Mouse (Mus musculus): Measurements from ENCODE around the gene Mblac1. TPM values are rescaled to one million over a fixed set of nuclear protein-coding genes. Genes with fewer than 3 reads are reported as not detected.
"Not testable (repeated sequence)": the region's sequence is repeated elsewhere in the genome, so short reads cannot be mapped to it uniquely, and the experiment has no call there.

The Mblac1 gene
- total and polyA plus RNA-seq, 2 experiments = 1.0 to 2.1 TPM

GRCm38 (mm10) chr5:138199576-138199975, 5.5 kb downstream of the Mblac1 start:
- DNase-seq (ENCODE audit: extremely low read depth, low read depth, low spot score) = peak; percentile 39
- H3K36me3 ChIP-seq (ENCODE audit: control insufficient read depth, insufficient read depth, low read length) = no peaks in the 10 kb centered on the region
- no peaks in the 10 kb centered on the region for H3K79me2 ChIP-seq (ENCODE audit: control insufficient read depth, insufficient read depth, low read length)
- H3K27me3 ChIP-seq (ENCODE audit: control insufficient read depth, insufficient read depth, low read length) = no peaks in the 10 kb centered on the region
- peak; percentile 28; the same call in 1 of the 2 replicates for TF ChIP-seq CTCF (IDR thresholded peaks at IDR 0.05; ENCODE audit: low read depth, low read length)
- TF ChIP-seq POLR2A (IDR thresholded peaks at IDR 0.05; ENCODE audit: extremely low read depth, insufficient read depth, low read length) = no peak
- peaks cover 5% of the 10 kb centered on the region; the same call in 1 of the 2 replicates for H3K4me1 ChIP-seq (ENCODE audit: control insufficient read depth, insufficient read depth, low read length)
- no peak overlapping the region for H3K4me3 ChIP-seq (ENCODE audit: insufficient read depth, low read depth, low read length)
- H3K9ac ChIP-seq (ENCODE audit: low read depth, low read length) = no peak overlapping the region
- whole genome bisulfite sequencing = 4% methylated on average over 1 of the region's 1 CpGs
- no peak overlapping the region for H3K27ac ChIP-seq (replicated peaks; ENCODE audit: insufficient read depth, low read depth, low read length)

DNA sequence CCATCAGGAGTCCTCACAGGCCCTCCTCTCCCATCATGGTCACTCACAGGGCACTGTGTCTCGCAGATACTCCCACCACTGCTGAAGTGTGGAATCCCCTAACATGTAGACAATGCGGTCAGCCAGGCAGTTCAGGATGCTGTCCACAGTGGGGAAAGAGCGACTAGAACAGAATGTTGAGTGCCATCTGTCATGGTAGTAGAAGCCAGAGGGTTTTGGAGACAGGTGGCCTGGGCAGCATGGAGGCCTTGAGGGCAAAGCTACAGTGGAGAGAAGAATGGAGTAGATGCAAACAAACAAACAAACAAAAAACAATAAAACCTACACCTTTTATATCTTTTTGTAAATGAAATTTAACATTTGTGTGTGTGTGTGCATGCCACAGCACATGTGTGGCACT, 8.0 kb downstream of the Mblac1 start:
- Histone ChIP-seq H3K9ac (ENCODE audit: low read depth, low read length) (no peak overlapping the region), H3K27ac (replicated peaks; ENCODE audit: insufficient read depth, low read depth, low read length) (no peak overlapping the region), H3K79me2 (ENCODE audit: control insufficient read depth, insufficient read depth, low read length) (no peaks in the 10 kb centered on the region), H3K27me3 (ENCODE audit: control insufficient read depth, insufficient read depth, low read length) (no peaks in the 10 kb centered on the region), H3K4me1 (ENCODE audit: control insufficient read depth, insufficient read depth, low read length) (no peaks in the 10 kb centered on the region), H3K4me3 (ENCODE audit: insufficient read depth, low read depth, low read length) (no peak overlapping the region), H3K36me3 (ENCODE audit: control insufficient read depth, insufficient read depth, low read length) (no peaks in the 10 kb centered on the region)
- no peak for TF ChIP-seq CTCF (IDR thresholded peaks at IDR 0.05; ENCODE audit: low read depth, low read length)
- no peak for TF ChIP-seq POLR2A (IDR thresholded peaks at IDR 0.05; ENCODE audit: extremely low read depth, insufficient read depth, low read length)
- DNase-seq (ENCODE audit: extremely low read depth, low read depth, low spot score) = no peak
- WGBS = 92% methylated on average over 3 of the region's 3 CpGs

DNA sequence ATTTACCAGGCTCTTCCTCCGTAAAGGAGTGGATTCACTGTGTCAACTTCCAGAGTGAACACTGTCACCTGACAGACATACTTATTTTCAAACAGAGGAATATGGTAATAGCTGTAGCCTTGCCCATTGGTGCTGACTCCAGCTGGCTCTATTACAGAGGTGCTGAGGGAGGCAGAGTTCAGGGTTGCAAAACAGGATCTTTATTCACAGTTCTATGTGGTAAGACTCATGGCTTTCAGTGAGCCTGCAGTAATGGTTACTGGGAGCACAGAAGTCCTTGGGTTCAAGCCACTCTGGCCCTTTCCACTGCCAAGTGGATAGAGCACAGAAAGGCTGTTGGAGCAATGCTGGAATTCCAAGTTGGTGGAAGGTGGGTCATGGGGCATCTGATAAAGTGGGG, 13.1 kb downstream of the Mblac1 start:
- Histone ChIP-seq H3K79me2 (ENCODE audit: control insufficient read depth, insufficient read depth, low read length) (no peaks in the 10 kb centered on the region), H3K36me3 (ENCODE audit: control insufficient read depth, insufficient read depth, low read length) (no peaks in the 10 kb centered on the region), H3K9ac (ENCODE audit: low read depth, low read length) (no peak overlapping the region), H3K4me1 (ENCODE audit: control insufficient read depth, insufficient read depth, low read length) (peaks cover 3% of the 10 kb centered on the region; the same call in 1 of the 2 replicates), H3K27ac (replicated peaks; ENCODE audit: insufficient read depth, low read depth, low read length) (no peak overlapping the region), H3K4me3 (ENCODE audit: insufficient read depth, low read depth, low read length) (no peak overlapping the region), H3K27me3 (ENCODE audit: control insufficient read depth, insufficient read depth, low read length) (no peaks in the 10 kb centered on the region)
- peak; percentile 93 for DNase-seq (ENCODE audit: extremely low read depth, low read depth, low spot score)
- 20% methylated on average over 1 of the region's 1 CpGs for WGBS
- TF ChIP-seq CTCF (IDR thresholded peaks at IDR 0.05; ENCODE audit: low read depth, low read length) (no peak), POLR2A (IDR thresholded peaks at IDR 0.05; ENCODE audit: extremely low read depth, insufficient read depth, low read length) (no peak)

GRCm38 (mm10) chr5:138207873-138208272, 13.8 kb downstream of the Mblac1 start:
- no peak for TF ChIP-seq CTCF (IDR thresholded peaks at IDR 0.05; ENCODE audit: low read depth, low read length)
- no peak for TF ChIP-seq POLR2A (IDR thresholded peaks at IDR 0.05; ENCODE audit: extremely low read depth, insufficient read depth, low read length)
- Histone ChIP-seq H3K79me2 (ENCODE audit: control insufficient read depth, insufficient read depth, low read length) (no peaks in the 10 kb centered on the region), H3K4me3 (ENCODE audit: insufficient read depth, low read depth, low read length) (no peak overlapping the region), H3K27ac (replicated peaks; ENCODE audit: insufficient read depth, low read depth, low read length) (no peak overlapping the region), H3K4me1 (ENCODE audit: control insufficient read depth, insufficient read depth, low read length) (peaks cover 3% of the 10 kb centered on the region; the same call in 1 of the 2 replicates), H3K27me3 (ENCODE audit: control insufficient read depth, insufficient read depth, low read length) (no peaks in the 10 kb centered on the region), H3K9ac (ENCODE audit: low read depth, low read length) (no peak overlapping the region), H3K36me3 (ENCODE audit: control insufficient read depth, insufficient read depth, low read length) (no peaks in the 10 kb centered on the region)
- WGBS = 82% methylated on average over 4 of the region's 4 CpGs
- DNase-seq (ENCODE audit: extremely low read depth, low read depth, low spot score) = no peak

DNA sequence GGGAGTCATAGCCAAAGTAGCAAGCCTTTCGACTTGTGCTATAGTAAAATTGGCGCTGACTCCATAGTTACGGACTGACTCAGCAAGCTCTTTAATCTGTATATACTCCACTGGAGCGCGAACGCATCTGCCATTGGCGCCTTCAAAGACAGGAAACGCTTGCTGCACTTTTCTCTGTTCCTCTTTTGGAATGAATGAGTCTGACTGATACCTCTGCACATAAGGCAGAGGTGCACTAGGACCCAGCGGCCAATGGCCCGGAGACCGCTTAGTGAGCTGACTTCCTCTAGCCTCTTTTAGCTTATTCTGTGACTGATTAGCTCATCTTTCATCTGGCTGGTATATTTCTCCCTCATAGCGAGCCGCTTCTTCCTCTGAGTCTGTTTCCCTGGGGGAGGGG, 22.5 kb downstream of the Mblac1 start:
- H3K27ac ChIP-seq (replicated peaks; ENCODE audit: insufficient read depth, low read depth, low read length); H3K4me1 ChIP-seq (ENCODE audit: control insufficient read depth, insufficient read depth, low read length); H3K36me3 ChIP-seq (ENCODE audit: control insufficient read depth, insufficient read depth, low read length); H3K4me3 ChIP-seq (ENCODE audit: insufficient read depth, low read depth, low read length); DNase-seq (ENCODE audit: extremely low read depth, low read depth, low spot score); H3K79me2 ChIP-seq (ENCODE audit: control insufficient read depth, insufficient read depth, low read length); H3K27me3 ChIP-seq (ENCODE audit: control insufficient read depth, insufficient read depth, low read length); H3K9ac ChIP-seq (ENCODE audit: low read depth, low read length): not testable (repeated sequence)
- WGBS = 94% methylated on average over 13 of the region's 13 CpGs

DNA sequence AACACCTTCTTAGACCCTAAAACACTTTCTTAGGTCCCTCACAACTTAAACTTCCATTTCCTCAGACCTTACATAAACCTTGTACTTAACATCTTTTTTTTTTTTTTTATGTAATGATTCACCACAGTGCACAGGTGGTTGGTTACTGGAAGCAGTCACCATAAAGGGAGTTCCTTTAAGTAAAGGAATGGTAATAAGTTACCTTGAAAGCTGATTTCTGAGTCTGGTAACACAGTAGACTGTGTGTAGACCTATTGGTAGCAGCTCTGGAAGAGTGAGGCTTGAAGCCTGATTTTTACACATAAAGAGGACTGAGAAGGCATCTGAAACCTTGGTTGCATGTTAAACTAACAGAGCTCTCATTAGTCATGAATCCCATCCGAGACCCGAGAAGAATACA, 25.8 kb downstream of the Mblac1 start:
- H3K27me3 ChIP-seq (ENCODE audit: control insufficient read depth, insufficient read depth, low read length) = no peaks in the 10 kb centered on the region
- no peaks in the 10 kb centered on the region for H3K36me3 ChIP-seq (ENCODE audit: control insufficient read depth, insufficient read depth, low read length)
- WGBS = 34% methylated on average over 2 of the region's 2 CpGs
- DNase-seq (ENCODE audit: extremely low read depth, low read depth, low spot score) = no peak
- H3K4me1 ChIP-seq (ENCODE audit: control insufficient read depth, insufficient read depth, low read length) = no peaks in the 10 kb centered on the region
- H3K79me2 ChIP-seq (ENCODE audit: control insufficient read depth, insufficient read depth, low read length) = no peaks in the 10 kb centered on the region
- H3K4me3 ChIP-seq (ENCODE audit: insufficient read depth, low read depth, low read length) = no peak overlapping the region
- H3K9ac ChIP-seq (ENCODE audit: low read depth, low read length) = no peak overlapping the region
- no peak for TF ChIP-seq POLR2A (IDR thresholded peaks at IDR 0.05; ENCODE audit: extremely low read depth, insufficient read depth, low read length)
- TF ChIP-seq CTCF (IDR thresholded peaks at IDR 0.05; ENCODE audit: low read depth, low read length) = no peak
- H3K27ac ChIP-seq (replicated peaks; ENCODE audit: insufficient read depth, low read depth, low read length) = no peak overlapping the region
